Mouse (Mus musculus): Measurements from ENCODE around the gene Tbrg4.

DNA sequence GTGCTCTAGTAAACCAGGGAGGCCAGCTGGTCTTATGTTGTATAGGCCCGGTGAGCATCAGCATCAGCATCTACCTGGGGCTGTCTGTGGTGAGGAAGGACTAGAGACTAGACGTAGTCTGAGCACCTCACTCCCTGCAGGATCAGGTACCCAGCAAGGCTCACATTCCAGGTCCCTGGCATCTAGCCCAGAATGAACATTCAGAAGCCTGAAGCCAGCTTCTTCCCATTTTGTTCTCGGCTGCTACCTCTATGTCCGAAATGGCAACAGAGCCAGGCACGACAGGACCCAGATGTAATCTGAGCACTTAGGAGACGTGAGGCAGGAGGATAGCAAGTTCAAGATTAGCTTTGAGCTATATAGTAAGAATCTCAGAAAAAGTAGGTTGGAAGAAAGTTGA, 31.0 kb downstream of the Tbrg4 start:
- TF ChIP-seq CTCF (IDR thresholded peaks at IDR 0.05; ENCODE audit: borderline replicate concordance, insufficient read depth, low read depth, low read length) (no peak), POLR2A (IDR thresholded peaks at IDR 0.05; ENCODE audit: borderline replicate concordance, insufficient read depth, low read length) (no peak)

Data from cerebellum, adult 2 months (tissue).